In the genomic region with DNA sequence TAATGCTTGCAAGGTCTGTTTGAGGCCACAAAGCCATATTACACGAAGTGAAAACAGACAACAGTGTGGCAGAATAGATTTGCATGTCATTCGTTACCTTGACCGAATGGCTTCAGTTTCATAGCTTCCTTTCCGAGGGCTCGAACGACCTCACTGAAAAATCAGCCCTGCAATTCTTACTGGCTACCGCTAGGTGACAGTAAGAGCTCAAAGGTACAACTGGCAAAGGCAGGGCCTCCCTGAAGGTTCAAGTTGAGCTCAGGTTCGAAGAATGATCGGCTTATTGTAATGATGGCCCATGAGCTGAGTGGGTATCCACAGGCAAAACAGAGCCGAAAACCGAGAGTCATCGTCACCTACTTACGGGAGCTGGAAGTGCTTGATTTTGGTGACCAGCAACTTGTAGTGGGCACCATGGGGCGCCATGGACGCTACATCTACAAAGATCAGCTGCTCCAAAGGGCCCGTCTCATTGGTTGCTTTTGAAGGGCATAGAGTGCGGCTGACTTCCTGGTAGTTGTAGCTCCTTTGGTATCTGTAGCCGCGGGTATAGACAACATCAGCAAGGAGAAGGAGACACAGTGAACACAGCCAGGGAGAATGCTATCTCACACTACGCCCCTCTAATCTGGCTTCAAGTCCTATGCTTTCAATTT, we compare ENCODE assay signal across 10 mouse cellular contexts. TPM values are rescaled to one million over a fixed set of nuclear protein-coding genes. Genes with fewer than 3 reads are reported as not detected.
DNase-seq lines count a peak whose midpoint lies in the region; TF ChIP-seq lines count a peak whose summit lies in the region.
"Had no signal": no experiment of that assay in that cellular context is flagged by ENCODE, and none has a peak within 500 bp of the region (broad histone marks: within the 10 kb centered on the region; RNA-seq: fewer than 3 reads in every experiment).

No protein-coding gene starts in this region.

- H3K4me1 ChIP-seq in lung, adult 2 months (ENCODE audit: control insufficient read depth, insufficient read depth, low read length), result no peaks in the 10 kb centered on the region
- H3K4me1 ChIP-seq in small intestine, adult 2 months (ENCODE audit: control insufficient read depth, insufficient read depth, insufficient read length, low read length), result no peaks in the 10 kb centered on the region; the same call in 1 of the 2 replicates
- H3K4me1 ChIP-seq: liver, embryonic 13.5 days had no signal

- DNase-seq in lung, adult 2 months, result no peak
- DNase-seq in lung, postnatal 14 days, result no peak
- peak; percentile 77 for DNase-seq in ES-CJ7 (ENCODE audit: low read depth, low spot score)
- DNase-seq in brain, embryonic 14.5 days (ENCODE audit: low read depth), result no peak
- no peak for DNase-seq in MN1 (ENCODE audit: low spot score)
- DNase-seq in cerebellum, adult 11-12 months, result no peak
- DNase-seq: kidney, postnatal 36 days; liver, embryonic 13.5 days had no signal

- H3K27ac ChIP-seq in small intestine, adult 2 months (ENCODE audit: insufficient read depth, low read depth, low read length), result no peak overlapping the region
- H3K27ac ChIP-seq: heart, embryonic 15.5 days; liver, embryonic 13.5 days had no signal

- H3K4me3 ChIP-seq in lung, adult 2 months (replicated peaks; ENCODE audit: extremely low read depth, low read depth, low read length), result no peak overlapping the region
- H3K4me3 ChIP-seq in small intestine, adult 2 months (ENCODE audit: low read depth, low read length), result no peak overlapping the region
- H3K4me3 ChIP-seq: heart, embryonic 15.5 days; liver, embryonic 13.5 days had no signal

- no peaks in the 10 kb centered on the region for H3K36me3 ChIP-seq in small intestine, adult 2 months (ENCODE audit: control insufficient read depth, insufficient read depth, low read length)
- H3K36me3 ChIP-seq: heart, embryonic 15.5 days; liver, embryonic 13.5 days had no signal

- 82% methylated on average over 20 of the region's 20 CpGs for WGBS in lung, adult 2 months
- 87% methylated on average over 20 of the region's 20 CpGs for WGBS in small intestine, adult 2 months

- no peak for TF ChIP-seq POLR2A in lung, adult 2 months (IDR thresholded peaks at IDR 0.05; ENCODE audit: borderline replicate concordance, extremely low read depth, low read depth, low read length)
- TF ChIP-seq POLR2A in brain, embryonic 14.5 days (IDR thresholded peaks at IDR 0.05; ENCODE audit: borderline replicate concordance, extremely low read depth, insufficient read depth, insufficient read length, poor library complexity, severe bottlenecking), result no peak
- TF ChIP-seq POLR2A in small intestine, adult 2 months (IDR thresholded peaks at IDR 0.05; ENCODE audit: low read depth, low read length), result no peak

- TF ChIP-seq CTCF in lung, adult 2 months (IDR thresholded peaks at IDR 0.05; ENCODE audit: insufficient read depth, low read length), result peak; percentile 49
- TF ChIP-seq CTCF in brain, embryonic 14.5 days (IDR thresholded peaks at IDR 0.05; ENCODE audit: borderline replicate concordance, extremely low read depth, insufficient read depth, insufficient read length), result peak; percentile 49; the same call in 1 of the 2 replicates
- peak; percentile 51; the same call in 1 of the 2 replicates for TF ChIP-seq CTCF in small intestine, adult 2 months (IDR thresholded peaks at IDR 0.05; ENCODE audit: extremely low read depth, insufficient read length, insufficient replicate concordance, low read depth, low read length)

- H3K27me3 ChIP-seq in small intestine, adult 2 months (ENCODE audit: control insufficient read depth, insufficient read depth, low read length), result no peaks in the 10 kb centered on the region
- H3K27me3 ChIP-seq: heart, embryonic 15.5 days; liver, embryonic 13.5 days had no signal

RNA-seq across cellular contexts. Expression of a gene that starts 33.4 kb away (rescaled TPM):
- 2.9 and 4.3 TPM in 2 replicates for polyA plus RNA-seq in lung, adult 2 months (2012; rRNA removed)
- 5.1 and 7.9 TPM in 2 replicates for polyA plus RNA-seq in brain, embryonic 14.5 days (2012; rRNA removed)
- 2.4 and 3.8 TPM in 2 replicates for polyA plus RNA-seq in small intestine, adult 2 months (2012; rRNA removed)

RNA-seq across cellular contexts. Expression of a gene that starts 47.4 kb away (rescaled TPM):
- polyA plus RNA-seq in lung, adult 2 months (2012; rRNA removed), result 7.6 and 8.9 TPM in 2 replicates
- polyA plus RNA-seq in brain, embryonic 14.5 days (2012; rRNA removed), result 16.6 and 24.8 TPM in 2 replicates
- 2.3 and 3.2 TPM in 2 replicates for polyA plus RNA-seq in small intestine, adult 2 months (2012; rRNA removed)
